Mouse (Mus musculus): ENCODE measurements around the gene Retsat.
A peak's percentile ranks its signal among the peaks of the same experiment; 100 is the strongest.

Retsat gene

GRCm38 (mm10) chr6:72597956-72598753 is at the start of gene Retsat, which contains the start of gene Elmod3:
Gene Retsat (plus strand): TSS chr6:72598475.
Gene Elmod3 (minus strand): TSS chr6:72598413.
- DNase-seq = peak; percentile 96

- DNase-seq = no peak
These were observed 49.2 kb upstream of the Retsat start for GRCm38 (mm10) chr6:72549041-72549580.

- no peak for DNase-seq
These were observed 48.2 kb upstream of the Retsat start for GRCm38 (mm10) chr6:72550025-72550424.

- no peak for DNase-seq
These were observed 47.7 kb upstream of the Retsat start for GRCm38 (mm10) chr6:72550503-72551100.

- peak; percentile 89 for DNase-seq
These were observed 45.9 kb upstream of the Retsat start for GRCm38 (mm10) chr6:72552171-72553078.

GRCm38 (mm10) chr6:72553079-72553412 is 45.2 kb upstream of the Retsat start:
- no peak for DNase-seq

- DNase-seq = no peak
These were observed 37.5 kb upstream of the Retsat start for GRCm38 (mm10) chr6:72560801-72561200.

- DNase-seq = no peak
These were observed 35.8 kb upstream of the Retsat start for GRCm38 (mm10) chr6:72562486-72562885.

- no peak for DNase-seq
These were observed 35.4 kb upstream of the Retsat start for GRCm38 (mm10) chr6:72562894-72563293.

- DNase-seq = no peak
These were observed 32.8 kb upstream of the Retsat start for GRCm38 (mm10) chr6:72565506-72565905.

GRCm38 (mm10) chr6:72566044-72566443 is 32.2 kb upstream of the Retsat start:
- DNase-seq = peak; percentile 86

GRCm38 (mm10) chr6:72567508-72567907 is 30.8 kb upstream of the Retsat start:
- no peak for DNase-seq

- no peak for DNase-seq
These were observed 29.5 kb upstream of the Retsat start for GRCm38 (mm10) chr6:72568736-72569135.

- DNase-seq = no peak
These were observed 27.5 kb upstream of the Retsat start for GRCm38 (mm10) chr6:72570644-72571397.

GRCm38 (mm10) chr6:72571826-72572225 is 26.4 kb upstream of the Retsat start:
- no peak for DNase-seq

GRCm38 (mm10) chr6:72576041-72576440 is 22.2 kb upstream of the Retsat start:
- no peak for DNase-seq

- DNase-seq = no peak
These were observed 16.5 kb upstream of the Retsat start for GRCm38 (mm10) chr6:72581625-72582382.

GRCm38 (mm10) chr6:72583211-72583839 is 14.9 kb upstream of the Retsat start:
- no peak for DNase-seq

GRCm38 (mm10) chr6:72584154-72584553 is 14.1 kb upstream of the Retsat start:
- DNase-seq = no peak

GRCm38 (mm10) chr6:72586701-72587100 is 11.6 kb upstream of the Retsat start:
- DNase-seq = no peak

GRCm38 (mm10) chr6:72588307-72588706 is 10.0 kb upstream of the Retsat start:
- no peak for DNase-seq

All from embryo, embryonic 11 days (tissue).